Mouse (Mus musculus): ENCODE measurements around the gene Phf13.

- TF ChIP-seq CTCF (conservative IDR thresholded peaks at IDR 0.05; ENCODE audit: insufficient read depth, insufficient read length, low read depth, low read length) (no peak), POLR2A (IDR thresholded peaks at IDR 0.05; ENCODE audit: low read depth, low read length) (no peak)
Observed at GRCm38 (mm10) chr4:152000906-152001305, 4.8 kb upstream of the Phf13 start.
